Mouse (Mus musculus) forebrain, postnatal 0 days (tissue): ENCODE measurements around the gene Atp6v1fnb. TPM values are rescaled to one million over a fixed set of nuclear protein-coding genes. Genes with fewer than 3 reads are reported as not detected.

Source experiments
- ATAC-seq: fragments of 200-750 bp; cut with Nextera tagmentation; 2 replicates; pipeline ENCODE4 v1.8.0; 2017; ENCODE audit warnings: mild to moderate bottlenecking, moderate library complexity
- DNase-seq: peaks from one replicate; pipeline ENCODE4 v3.0.0-alpha.2; 2015
- H3K27ac ChIP-seq: fragments of 300-500 bp; sonication (generic); 2 replicates; pipeline ENCODE4 v1.5.1; 2014; ENCODE audit warnings: low read depth, mild to moderate bottlenecking, antibody characterized with exemption, low read length, moderate library complexity, mixed read lengths
- H3K27me3 ChIP-seq: fragments of 300-500 bp; sonication (generic); 2 replicates; pipeline ENCODE4 v1.6.1; 2014; ENCODE audit warnings: mild to moderate bottlenecking, low read length, mixed read lengths; ENCODE audit not compliant: insufficient read depth
- H3K36me3 ChIP-seq: fragments of 300-500 bp; sonication (generic); 2 replicates; pipeline ENCODE4 v1.6.1; 2014; ENCODE audit warnings: mild to moderate bottlenecking, moderate library complexity; ENCODE audit not compliant: insufficient read depth
- H3K4me1 ChIP-seq: fragments of 300-500 bp; sonication (generic); 2 replicates; pipeline ENCODE4 v1.6.1; 2014; ENCODE audit warnings: antibody characterized with exemption; ENCODE audit not compliant: insufficient read depth
- H3K4me2 ChIP-seq: fragments of 300-500 bp; sonication (generic); 2 replicates; pipeline ENCODE4 v1.6.1; 2014; ENCODE audit warnings: low read depth, mild to moderate bottlenecking, moderate library complexity
- H3K4me3 ChIP-seq: fragments of 300-500 bp; sonication (generic); 2 replicates; pipeline ENCODE4 v1.5.1; 2014; ENCODE audit warnings: low read depth, low read length, mixed read lengths
- H3K9ac ChIP-seq: fragments of 300-500 bp; sonication (generic); 2 replicates; pipeline ENCODE4 v1.6.1; 2014; ENCODE audit warnings: mild to moderate bottlenecking
- H3K9me3 ChIP-seq: fragments of 300-500 bp; sonication (generic); 2 replicates; pipeline ENCODE4 v1.6.1; 2016; ENCODE audit warnings: low read length
- CTCF ChIP-seq: sonication (generic); IDR thresholded peaks from 2 replicates; pipeline ENCODE4 v1.5.1; 2016; ENCODE audit warnings: antibody characterized with exemption, control low read depth, low read depth
- WGBS: fragments of 180-500 bp; shearing (Covaris S2); extraction: QIAGEN DNeasy Blood & Tissue Kit; methylation state at CpG from one replicate; pipeline ENCODE4 v1.1.7; 2014; 5-methylcytosine and 5-hydroxymethylcytosine counted together
- polyA plus RNA-seq: library from polyadenylated mRNA; unstranded; fragments of >200 nt; fragmentation: Nextera tagmentation; extraction: Ambion mirVana; gene quantifications from 2 replicates; pipeline ENCODE4 v1.2.1, GENCODE M21; 2015
- total RNA-seq: library from RNA; depleted of rRNA; stranded (reverse); fragments of >200 nt; gene quantifications from 2 replicates; pipeline ENCODE4 v1.2.3, GENCODE M21; 2014

The Atp6v1fnb gene
- total and polyA plus RNA-seq, 2 experiments from 2014 or later = 0.42 to 1.7 TPM

- Histone ChIP-seq H3K4me2 (0 out of 2 replicates have a peak overlapping the region, but pooled peaks have one; percentile 23), H3K4me1 (0 out of 2 replicates have a peak, but pooled peaks cover 8% of the 10 kb centered on the region), H3K4me3 (no peak overlapping the region), H3K36me3 (no peaks in the 10 kb centered on the region), H3K27me3 (peaks cover 29% of the 10 kb centered on the region), H3K9me3 (no peaks in the 10 kb centered on the region), H3K9ac (no peak overlapping the region), H3K27ac (no peak overlapping the region)
- DNase-seq = no peak
- no peak for TF ChIP-seq CTCF
- 6% methylated on average over 11 of the region's 11 CpGs for WGBS
- ATAC-seq = peak; percentile 56
Measured at GRCm38 (mm10) chr6:29436461-29436934, 34.7 kb upstream of the Atp6v1fnb start.

- H3K36me3 ChIP-seq = no peaks in the 10 kb centered on the region
- H3K4me3 ChIP-seq = no peak overlapping the region
- ATAC-seq (no peak), DNase-seq (no peak)
- no peak for TF ChIP-seq CTCF
- H3K9me3 ChIP-seq = no peaks in the 10 kb centered on the region
- H3K4me1 ChIP-seq = no peaks in the 10 kb centered on the region
- no peak overlapping the region for H3K4me2 ChIP-seq
- H3K27ac ChIP-seq = no peak overlapping the region
- H3K9ac ChIP-seq = no peak overlapping the region
- WGBS = 70% methylated on average over 4 of the region's 4 CpGs
- peaks cover 6% of the 10 kb centered on the region for H3K27me3 ChIP-seq
Measured at GRCm38 (mm10) chr6:29439251-29439650, 32.0 kb upstream of the Atp6v1fnb start.

GRCm38 (mm10) chr6:29439789-29440188 lies 31.4 kb upstream of the Atp6v1fnb start:
- no peak for TF ChIP-seq CTCF
- Histone ChIP-seq H3K36me3 (no peaks in the 10 kb centered on the region), H3K27ac (no peak overlapping the region), H3K4me1 (no peaks in the 10 kb centered on the region), H3K4me2 (no peak overlapping the region), H3K27me3 (peaks cover under 1% of the 10 kb centered on the region; the same call in 1 of the 2 replicates), H3K9ac (no peak overlapping the region), H3K9me3 (no peaks in the 10 kb centered on the region), H3K4me3 (no peak overlapping the region)
- no peak for DNase-seq
- ATAC-seq = no peak
- 86% methylated on average over 6 of the region's 6 CpGs for WGBS

GRCm38 (mm10) chr6:29444773-29445172 lies 26.5 kb upstream of the Atp6v1fnb start:
- H3K27ac ChIP-seq = no peak overlapping the region
- H3K4me2 ChIP-seq = no peak overlapping the region
- no peak for ATAC-seq
- no peak overlapping the region for H3K4me3 ChIP-seq
- H3K27me3 ChIP-seq = no peaks in the 10 kb centered on the region
- H3K4me1 ChIP-seq = no peaks in the 10 kb centered on the region
- no peaks in the 10 kb centered on the region for H3K36me3 ChIP-seq
- H3K9ac ChIP-seq = no peak overlapping the region
- 73% methylated on average over 11 of the region's 11 CpGs for WGBS
- DNase-seq = no peak
- no peaks in the 10 kb centered on the region for H3K9me3 ChIP-seq
- TF ChIP-seq CTCF = peak; percentile 56

GRCm38 (mm10) chr6:29445354-29445753 lies 25.9 kb upstream of the Atp6v1fnb start:
- H3K27me3 ChIP-seq = no peaks in the 10 kb centered on the region
- TF ChIP-seq CTCF = no peak
- WGBS = 93% methylated on average over 7 of the region's 7 CpGs

GRCm38 (mm10) chr6:29449858-29450257 lies 21.4 kb upstream of the Atp6v1fnb start:
- WGBS = 34% methylated on average over 4 of the region's 4 CpGs
- ATAC-seq (peak; percentile 65; the same call in 1 of the 2 replicates), DNase-seq (no peak)
- no peak for TF ChIP-seq CTCF
- no peak overlapping the region for H3K4me3 ChIP-seq
- no peaks in the 10 kb centered on the region for H3K9me3 ChIP-seq
- no peak overlapping the region for H3K9ac ChIP-seq
- H3K27me3 ChIP-seq = no peaks in the 10 kb centered on the region
- no peaks in the 10 kb centered on the region for H3K4me1 ChIP-seq
- no peak overlapping the region for H3K27ac ChIP-seq
- H3K36me3 ChIP-seq = no peaks in the 10 kb centered on the region
- no peak overlapping the region for H3K4me2 ChIP-seq

More at GRCm38 (mm10) chr6:29445354-29445753, 25.9 kb upstream of the Atp6v1fnb start:
- Histone ChIP-seq H3K4me3 (no peak overlapping the region), H3K4me1 (no peaks in the 10 kb centered on the region), H3K36me3 (no peaks in the 10 kb centered on the region), H3K9me3 (no peaks in the 10 kb centered on the region), H3K9ac (no peak overlapping the region), H3K4me2 (no peak overlapping the region), H3K27ac (no peak overlapping the region)
- DNase-seq (no peak), ATAC-seq (no peak)

GRCm38 (mm10) chr6:29450667-29451066 lies 20.6 kb upstream of the Atp6v1fnb start:
- TF ChIP-seq CTCF = no peak
- Histone ChIP-seq H3K4me3 (no peak overlapping the region), H3K4me1 (no peaks in the 10 kb centered on the region), H3K9me3 (no peaks in the 10 kb centered on the region), H3K27me3 (no peaks in the 10 kb centered on the region), H3K4me2 (no peak overlapping the region), H3K36me3 (no peaks in the 10 kb centered on the region), H3K27ac (no peak overlapping the region), H3K9ac (no peak overlapping the region)
- DNase-seq (no peak), ATAC-seq (no peak)
- WGBS = 93% methylated on average over 6 of the region's 6 CpGs
